Mouse (Mus musculus) limb, embryonic 14.5 days (tissue): ENCODE results near the gene Ppm1h. TPM values are rescaled to one million over a fixed set of nuclear protein-coding genes. Genes with fewer than 3 reads are reported as not detected.

Source experiments
- ATAC-seq: fragments of 200-750 bp; cut with Nextera tagmentation; 2 replicates; pipeline ENCODE4 v1.8.0; 2017; ENCODE audit warnings: low read depth, moderate number of reproducible peaks, moderate TSS enrichment; ENCODE audit not compliant: low FRiP score
- DNase-seq: peaks from one replicate; pipeline ENCODE4 v3.0.0-alpha.2; 2015; ENCODE audit warnings: low spot score
- H3K27ac ChIP-seq: fragments of 300-500 bp; sonication (generic); replicated peaks from 2 replicates; pipeline ENCODE4 v1.5.1; 2014; ENCODE audit warnings: low read depth, mild to moderate bottlenecking, low read length, moderate library complexity, mixed read lengths
- H3K27me3 ChIP-seq: fragments of 300-500 bp; sonication (generic); 2 replicates; pipeline ENCODE4 v1.6.1; 2014; ENCODE audit warnings: low read length, mixed read lengths; ENCODE audit not compliant: control insufficient read depth, insufficient read depth
- H3K36me3 ChIP-seq: fragments of 300-500 bp; sonication (generic); 2 replicates; pipeline ENCODE4 v1.6.1; 2014; ENCODE audit warnings: mild to moderate bottlenecking, low read length, moderate library complexity, mixed read lengths; ENCODE audit not compliant: control insufficient read depth, insufficient read depth
- H3K4me1 ChIP-seq: fragments of 300-500 bp; sonication (generic); 2 replicates; pipeline ENCODE4 v1.6.1; 2014; ENCODE audit warnings: antibody characterized with exemption, low read length, mixed read lengths; ENCODE audit not compliant: control insufficient read depth, insufficient read depth
- H3K4me2 ChIP-seq: fragments of 300-500 bp; sonication (generic); replicated peaks from 2 replicates; pipeline ENCODE4 v1.6.1; 2014; ENCODE audit warnings: low read depth, mild to moderate bottlenecking, low read length, moderate library complexity; ENCODE audit not compliant: severe bottlenecking
- H3K4me3 ChIP-seq: fragments of 300-500 bp; sonication (generic); replicated peaks from 2 replicates; pipeline ENCODE4 v1.5.1; 2014; ENCODE audit warnings: low read length
- H3K9ac ChIP-seq: fragments of 300-500 bp; sonication (generic); 2 replicates; pipeline ENCODE4 v1.6.1; 2014; ENCODE audit warnings: mild to moderate bottlenecking, low read depth, low read length, moderate library complexity; ENCODE audit not compliant: severe bottlenecking
- H3K9me3 ChIP-seq: fragments of 300-500 bp; sonication (generic); 2 replicates; pipeline ENCODE4 v1.6.1; 2016; ENCODE audit warnings: low read length; ENCODE audit not compliant: control insufficient read depth
- POLR2A ChIP-seq: fragments of 200-500 bp; IDR thresholded peaks from 2 replicates; pipeline ENCODE4 v1.8.0; 2012; ENCODE audit warnings: inconsistent platforms, mild to moderate bottlenecking, moderate library complexity, borderline replicate concordance; ENCODE audit not compliant: insufficient read depth, insufficient read length; ENCODE audit errors: extremely low read depth
- WGBS: fragments of 180-500 bp; shearing (Covaris S2); extraction: QIAGEN DNeasy Blood & Tissue Kit; methylation state at CpG from one replicate; pipeline ENCODE4 v1.1.7; 2014; 5-methylcytosine and 5-hydroxymethylcytosine counted together
- polyA plus RNA-seq, 2 experiments: library from polyadenylated mRNA; depleted of rRNA in 1 of 2; stranded (reverse) in 1 of 2; unstranded in 1 of 2; fragments of >200 nt; fragmentation: Nextera tagmentation in 1 of 2; extraction: Ambion mirVana in 1 of 2; gene quantifications; 2 replicates each; pipeline versions ENCODE4 v1.2.1 to v1.2.3; 2012 to 2014

The Ppm1h gene
- polyA plus RNA-seq, 2 experiments: 2.2 to 3.4 TPM

- no peaks in the 10 kb centered on the region for H3K9me3 ChIP-seq
- no peak for DNase-seq
- no peak for TF ChIP-seq POLR2A
- WGBS: 43% methylated on average over 3 of the region's 3 CpGs
- H3K36me3 ChIP-seq: no peaks in the 10 kb centered on the region
- peaks cover 10% of the 10 kb centered on the region for H3K4me1 ChIP-seq
- no peak for ATAC-seq
- H3K9ac ChIP-seq: no peak overlapping the region
- H3K27me3 ChIP-seq: no peaks in the 10 kb centered on the region
- no peak overlapping the region for H3K27ac ChIP-seq
- H3K4me2 ChIP-seq: no peak overlapping the region
- no peak overlapping the region for H3K4me3 ChIP-seq
These were observed 151.2 kb downstream of the Ppm1h start for GRCm38 (mm10) chr10:122829801-122830217.

DNA sequence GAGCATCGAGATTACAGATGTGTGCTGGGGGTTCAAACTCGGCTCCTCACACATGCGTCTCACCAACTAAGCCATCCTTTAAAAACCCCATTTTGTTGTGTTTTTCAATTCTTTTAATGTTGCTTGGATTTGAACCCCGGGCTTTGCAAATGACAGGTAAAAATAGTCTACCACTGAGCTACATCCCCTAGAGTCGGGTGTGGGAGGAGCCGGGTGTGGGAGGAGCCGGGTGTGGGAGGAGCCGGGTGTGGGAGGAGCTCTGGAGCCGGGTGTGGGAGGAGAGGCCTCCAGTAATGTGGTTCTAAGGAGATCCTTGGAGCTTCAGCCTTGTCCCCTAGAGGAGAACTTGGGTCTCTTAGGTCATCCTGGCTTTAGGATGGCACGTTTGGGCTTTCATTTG, 152.1 kb downstream of the Ppm1h start:
- Histone ChIP-seq H3K4me3 (no peak overlapping the region), H3K4me2 (no peak overlapping the region), H3K27ac (no peak overlapping the region), H3K9me3 (no peaks in the 10 kb centered on the region), H3K4me1 (peaks cover 10% of the 10 kb centered on the region), H3K36me3 (no peaks in the 10 kb centered on the region), H3K27me3 (no peaks in the 10 kb centered on the region), H3K9ac (no peak overlapping the region)
- ATAC-seq: no peak
- TF ChIP-seq POLR2A: no peak
- no peak for DNase-seq
- WGBS: 84% methylated on average over 10 of the region's 10 CpGs

GRCm38 (mm10) chr10:122842014-122842413, 163.5 kb downstream of the Ppm1h start:
- 91% methylated on average over 8 of the region's 8 CpGs for whole genome bisulfite sequencing

DNA sequence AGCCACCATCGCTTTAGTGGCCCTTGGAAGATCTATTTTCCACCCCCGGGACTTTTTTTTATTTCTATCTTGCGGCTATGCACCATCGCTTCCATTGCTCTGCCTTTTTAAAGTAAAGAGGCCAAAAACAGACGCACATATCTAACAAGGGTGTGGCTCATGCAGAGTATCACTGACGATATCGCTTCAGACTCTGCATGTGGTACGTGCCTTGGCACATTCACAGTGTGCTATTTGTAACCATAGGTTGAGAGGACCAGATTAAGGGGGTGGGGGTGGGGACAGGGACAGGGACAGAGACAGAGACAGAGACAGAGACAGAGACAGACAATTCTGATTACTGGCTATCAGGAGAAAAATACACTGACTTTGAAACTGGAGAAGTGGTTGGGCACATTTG, 164.4 kb downstream of the Ppm1h start:
- WGBS: 91% methylated on average over 8 of the region's 8 CpGs
- TF ChIP-seq POLR2A: no peak
- no peak overlapping the region for H3K4me2 ChIP-seq

More at GRCm38 (mm10) chr10:122842014-122842413, 163.5 kb downstream of the Ppm1h start:
- H3K9ac ChIP-seq: no peak overlapping the region
- DNase-seq (no peak), ATAC-seq (no peak)
- no peaks in the 10 kb centered on the region for H3K27me3 ChIP-seq
- TF ChIP-seq POLR2A: no peak
- no peak overlapping the region for H3K27ac ChIP-seq
- no peaks in the 10 kb centered on the region for H3K36me3 ChIP-seq
- no peaks in the 10 kb centered on the region for H3K9me3 ChIP-seq
- H3K4me2 ChIP-seq: no peak overlapping the region
- no peak overlapping the region for H3K4me3 ChIP-seq
- no peaks in the 10 kb centered on the region for H3K4me1 ChIP-seq

DNA sequence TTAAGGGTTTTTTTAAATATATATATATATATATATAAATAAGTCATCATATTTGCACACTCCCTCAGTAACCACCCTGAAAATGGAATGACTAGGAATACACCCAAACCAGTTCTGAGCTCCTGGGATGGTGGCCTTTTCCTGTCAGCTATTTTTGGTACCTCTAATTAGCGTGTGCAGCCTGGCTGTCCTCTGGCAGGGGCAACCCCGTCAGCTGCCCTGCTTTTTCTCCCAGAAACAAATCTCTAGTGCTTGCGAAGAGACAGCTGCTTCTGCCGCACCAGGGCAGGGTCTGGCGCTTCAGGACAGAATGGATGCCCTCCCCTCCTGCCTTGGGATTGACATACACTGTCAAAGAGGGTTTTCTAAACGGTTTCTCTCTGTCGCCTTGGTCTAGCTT, 166.9 kb downstream of the Ppm1h start:
- H3K27me3 ChIP-seq: no peaks in the 10 kb centered on the region
- no peak for TF ChIP-seq POLR2A
- peaks cover 14% of the 10 kb centered on the region for H3K4me1 ChIP-seq
- no peaks in the 10 kb centered on the region for H3K9me3 ChIP-seq
- peak overlapping the region; percentile 35; the same call in 1 of the 2 replicates for H3K27ac ChIP-seq
- H3K9ac ChIP-seq: no peak overlapping the region
- no peak overlapping the region for H3K4me2 ChIP-seq
- peak; percentile 38 for DNase-seq
- ATAC-seq: peak; percentile 65
- H3K36me3 ChIP-seq: no peaks in the 10 kb centered on the region
- H3K4me3 ChIP-seq: no peak overlapping the region
- 58% methylated on average over 7 of the region's 7 CpGs for WGBS

More for the DNA sequence above, 164.4 kb downstream of the Ppm1h start:
- ATAC-seq (no peak), DNase-seq (no peak)
- H3K36me3 ChIP-seq: no peaks in the 10 kb centered on the region
- H3K9ac ChIP-seq: no peak overlapping the region
- H3K4me1 ChIP-seq: peaks cover 7% of the 10 kb centered on the region; the same call in 1 of the 2 replicates
- H3K4me3 ChIP-seq: no peak overlapping the region
- no peak overlapping the region for H3K27ac ChIP-seq
- no peaks in the 10 kb centered on the region for H3K9me3 ChIP-seq
- H3K27me3 ChIP-seq: no peaks in the 10 kb centered on the region

DNA sequence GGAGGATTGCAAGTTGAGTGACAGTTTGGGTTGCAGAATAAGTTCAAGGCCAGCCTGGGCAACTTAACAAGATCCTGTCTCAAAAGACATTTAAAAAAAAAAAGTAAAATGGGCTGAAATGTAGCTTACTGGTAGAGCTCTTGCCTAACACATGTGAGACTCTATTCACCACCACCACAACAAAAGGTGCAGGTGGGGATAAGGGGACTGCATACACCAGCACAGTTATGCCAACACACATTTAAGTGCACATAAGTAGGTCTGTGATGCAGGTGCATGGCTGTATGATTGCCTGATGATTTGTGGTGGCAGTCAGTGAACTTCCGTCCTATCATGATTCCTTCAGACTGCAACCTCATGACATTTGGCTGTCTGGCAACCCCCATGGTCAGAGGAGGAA, 167.9 kb downstream of the Ppm1h start:
- no peak overlapping the region for H3K27ac ChIP-seq
- no peak for TF ChIP-seq POLR2A
- no peak overlapping the region for H3K4me3 ChIP-seq
- peaks cover 20% of the 10 kb centered on the region for H3K4me1 ChIP-seq
- H3K4me2 ChIP-seq: no peak overlapping the region
- H3K9me3 ChIP-seq: no peaks in the 10 kb centered on the region
- H3K27me3 ChIP-seq: no peaks in the 10 kb centered on the region
- DNase-seq: no peak
- H3K9ac ChIP-seq: no peak overlapping the region
- ATAC-seq: no peak
- 88% methylated on average over 1 of the region's 1 CpGs for WGBS
- no peaks in the 10 kb centered on the region for H3K36me3 ChIP-seq
